Mouse (Mus musculus): ENCODE measurements at regions not wholly inside any gene's neighbourhood (a gene's known extent, or its start where the extent isn't known, plus 50 kb on each side); places are given as distances from the start of the nearest gene placed in this dataset.

DNA sequence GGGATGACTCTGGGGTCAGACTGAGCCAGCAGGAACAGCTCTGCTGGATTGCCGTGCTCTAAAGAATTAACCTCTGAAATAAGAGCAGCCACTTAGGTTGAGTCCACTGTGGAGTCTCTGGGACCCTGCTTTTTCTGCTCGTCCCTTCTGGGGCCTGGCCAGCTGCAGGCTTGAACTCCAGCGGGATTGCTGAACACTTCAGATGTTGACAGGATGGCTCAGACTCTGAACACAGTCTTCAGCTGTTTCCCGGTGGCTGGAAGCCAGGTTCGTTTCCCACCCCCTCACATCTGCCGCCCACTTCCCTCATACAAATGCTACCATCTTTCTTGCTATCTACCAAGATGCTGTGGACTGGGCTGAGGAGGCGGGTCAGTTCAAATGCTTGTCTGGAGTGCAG is 262.5 kb downstream of the Ajap1 start:
- ATAC-seq (ENCODE audit: low FRiP score) (no peak), DNase-seq (ENCODE audit: low spot score) (no peak)
- WGBS: 39% methylated on average over 7 of the region's 7 CpGs
- H3K9ac ChIP-seq (ENCODE audit: low read depth, low read length): no peak overlapping the region
- no peaks in the 10 kb centered on the region for H3K9me3 ChIP-seq (ENCODE audit: control insufficient read depth, low read length)
- H3K4me3 ChIP-seq (ENCODE audit: low read depth, low read length): no peak overlapping the region
- H3K4me2 ChIP-seq (replicated peaks; ENCODE audit: low read depth, low read length): no peak overlapping the region
- no peaks in the 10 kb centered on the region for H3K36me3 ChIP-seq (ENCODE audit: control insufficient read depth, insufficient read depth, low read length)
- H3K27me3 ChIP-seq (ENCODE audit: control insufficient read depth, insufficient read depth, low read length): no peaks in the 10 kb centered on the region
- no peaks in the 10 kb centered on the region for H3K4me1 ChIP-seq (replicated peaks; ENCODE audit: control insufficient read depth, insufficient read depth, low read length)
- no peak overlapping the region for H3K27ac ChIP-seq (ENCODE audit: low read depth, low read length)

DNA sequence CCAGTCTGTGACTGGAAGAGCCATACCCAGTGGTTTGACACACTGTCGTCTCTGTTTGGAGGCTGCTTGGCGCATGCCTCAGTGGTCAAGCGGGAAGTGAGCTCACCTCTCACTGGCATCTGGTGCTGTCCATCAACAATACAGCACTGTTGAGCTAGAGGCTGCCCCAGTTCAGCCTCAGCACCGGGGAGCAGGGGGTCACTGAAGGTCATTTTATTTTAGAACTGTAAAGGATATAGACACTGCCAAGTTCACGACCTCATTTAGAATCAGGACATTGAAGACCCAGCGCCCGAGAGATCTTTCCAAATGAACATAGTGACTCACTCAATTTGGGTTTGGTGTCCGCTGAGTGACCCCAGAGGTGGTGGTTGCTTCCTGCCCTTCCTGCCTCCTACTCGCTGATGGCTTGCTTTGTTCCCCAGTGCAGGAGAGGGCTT is 265.1 kb downstream of the Ajap1 start:
- WGBS: 73% methylated on average over 9 of the region's 9 CpGs
- Histone ChIP-seq H3K9ac (ENCODE audit: low read depth, low read length) (no peak overlapping the region), H3K27ac (ENCODE audit: low read depth, low read length) (no peak overlapping the region), H3K4me3 (ENCODE audit: low read depth, low read length) (no peak overlapping the region), H3K9me3 (ENCODE audit: control insufficient read depth, low read length) (no peaks in the 10 kb centered on the region), H3K4me1 (replicated peaks; ENCODE audit: control insufficient read depth, insufficient read depth, low read length) (no peaks in the 10 kb centered on the region), H3K4me2 (replicated peaks; ENCODE audit: low read depth, low read length) (no peak overlapping the region), H3K36me3 (ENCODE audit: control insufficient read depth, insufficient read depth, low read length) (no peaks in the 10 kb centered on the region), H3K27me3 (ENCODE audit: control insufficient read depth, insufficient read depth, low read length) (no peaks in the 10 kb centered on the region)
- DNase-seq (ENCODE audit: low spot score): no peak
- no peak for ATAC-seq (ENCODE audit: low FRiP score)

DNA sequence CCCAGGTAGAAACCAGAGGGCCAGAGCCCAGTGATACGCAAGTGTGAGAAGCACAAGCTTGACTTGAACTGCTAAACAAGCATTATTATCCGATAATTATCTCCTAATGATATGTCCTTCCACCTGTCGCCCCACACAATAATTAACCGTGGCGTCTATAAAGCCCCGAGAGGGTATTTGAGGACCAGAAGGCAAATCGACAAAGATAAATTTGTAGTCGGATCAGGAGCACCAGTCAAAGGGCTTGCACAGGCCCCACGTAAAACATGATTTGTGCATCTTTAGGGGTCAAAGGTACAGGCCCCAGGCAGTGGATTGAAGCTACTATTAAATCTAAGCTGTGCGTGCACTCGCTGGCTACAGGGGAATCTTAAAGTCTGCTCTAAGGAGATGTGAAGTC is 270.5 kb downstream of the Ajap1 start:
- ATAC-seq (ENCODE audit: low FRiP score): no peak
- H3K9ac ChIP-seq (ENCODE audit: low read depth, low read length): no peak overlapping the region
- no peak overlapping the region for H3K4me2 ChIP-seq (replicated peaks; ENCODE audit: low read depth, low read length)
- DNase-seq (ENCODE audit: low spot score): peak; percentile 21
- no peaks in the 10 kb centered on the region for H3K4me1 ChIP-seq (replicated peaks; ENCODE audit: control insufficient read depth, insufficient read depth, low read length)
- no peaks in the 10 kb centered on the region for H3K27me3 ChIP-seq (ENCODE audit: control insufficient read depth, insufficient read depth, low read length)
- 56% methylated on average over 11 of the region's 11 CpGs for WGBS
- no peaks in the 10 kb centered on the region for H3K36me3 ChIP-seq (ENCODE audit: control insufficient read depth, insufficient read depth, low read length)
- no peak overlapping the region for H3K27ac ChIP-seq (ENCODE audit: low read depth, low read length)
- no peak overlapping the region for H3K4me3 ChIP-seq (ENCODE audit: low read depth, low read length)
- no peaks in the 10 kb centered on the region for H3K9me3 ChIP-seq (ENCODE audit: control insufficient read depth, low read length)

DNA sequence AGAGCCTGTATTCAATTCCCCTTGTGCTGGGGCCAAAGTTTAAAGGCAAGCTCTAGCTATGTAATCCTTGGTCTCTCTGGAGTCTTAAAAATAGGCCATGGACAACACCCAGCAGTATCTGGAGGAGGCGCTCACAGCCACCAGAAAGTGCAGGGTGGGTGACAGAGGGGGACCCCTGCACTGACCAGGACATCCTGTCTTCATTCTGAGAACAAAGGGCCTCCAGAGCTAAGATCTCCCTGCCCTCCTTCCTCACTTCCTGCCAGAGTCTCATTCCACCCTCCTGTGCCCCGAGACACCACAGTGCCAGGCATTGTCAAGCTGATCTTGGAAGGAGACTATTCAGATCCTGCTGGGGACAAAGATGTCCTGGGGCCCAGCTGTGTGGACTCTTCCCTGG is 273.8 kb downstream of the Ajap1 start:
- no peak overlapping the region for H3K27ac ChIP-seq (ENCODE audit: low read depth, low read length)
- WGBS: 44% methylated on average over 2 of the region's 2 CpGs
- no peak overlapping the region for H3K9ac ChIP-seq (ENCODE audit: low read depth, low read length)
- H3K4me3 ChIP-seq (ENCODE audit: low read depth, low read length): no peak overlapping the region
- ATAC-seq (ENCODE audit: low FRiP score) (no peak), DNase-seq (ENCODE audit: low spot score) (no peak)
- H3K9me3 ChIP-seq (ENCODE audit: control insufficient read depth, low read length): no peaks in the 10 kb centered on the region
- H3K4me1 ChIP-seq (replicated peaks; ENCODE audit: control insufficient read depth, insufficient read depth, low read length): 0 out of 2 replicates have a peak, but pooled peaks cover 3% of the 10 kb centered on the region
- no peaks in the 10 kb centered on the region for H3K27me3 ChIP-seq (ENCODE audit: control insufficient read depth, insufficient read depth, low read length)
- H3K4me2 ChIP-seq (replicated peaks; ENCODE audit: low read depth, low read length): no peak overlapping the region
- H3K36me3 ChIP-seq (ENCODE audit: control insufficient read depth, insufficient read depth, low read length): no peaks in the 10 kb centered on the region

DNA sequence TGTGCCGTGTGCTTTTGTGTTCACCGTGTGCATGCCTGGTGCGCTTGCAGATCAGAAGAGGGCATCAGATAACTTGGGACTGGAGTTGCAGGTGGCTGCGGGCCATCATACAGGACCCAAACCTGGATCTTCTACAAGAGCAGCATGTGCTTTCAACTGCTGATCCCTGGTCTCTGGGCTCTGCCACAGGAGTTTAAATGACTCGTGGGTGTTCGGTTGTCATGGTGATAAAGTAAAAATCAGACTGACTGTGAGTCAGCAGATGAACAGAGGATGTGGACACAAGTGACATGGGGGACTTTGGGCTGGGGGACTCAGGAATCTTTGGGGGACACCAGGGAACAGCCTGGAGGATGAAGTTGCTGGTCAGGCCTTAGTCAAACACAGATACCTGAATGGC is 274.4 kb downstream of the Ajap1 start:
- Histone ChIP-seq H3K4me1 (replicated peaks; ENCODE audit: control insufficient read depth, insufficient read depth, low read length) (0 out of 2 replicates have a peak, but pooled peaks cover 3% of the 10 kb centered on the region), H3K27ac (ENCODE audit: low read depth, low read length) (no peak overlapping the region), H3K9me3 (ENCODE audit: control insufficient read depth, low read length) (no peaks in the 10 kb centered on the region), H3K36me3 (ENCODE audit: control insufficient read depth, insufficient read depth, low read length) (no peaks in the 10 kb centered on the region), H3K9ac (ENCODE audit: low read depth, low read length) (no peak overlapping the region), H3K27me3 (ENCODE audit: control insufficient read depth, insufficient read depth, low read length) (no peaks in the 10 kb centered on the region), H3K4me3 (ENCODE audit: low read depth, low read length) (no peak overlapping the region), H3K4me2 (replicated peaks; ENCODE audit: low read depth, low read length) (no peak overlapping the region)
- DNase-seq (ENCODE audit: low spot score): no peak
- 76% methylated on average over 6 of the region's 6 CpGs for WGBS
- no peak for ATAC-seq (ENCODE audit: low FRiP score)

DNA sequence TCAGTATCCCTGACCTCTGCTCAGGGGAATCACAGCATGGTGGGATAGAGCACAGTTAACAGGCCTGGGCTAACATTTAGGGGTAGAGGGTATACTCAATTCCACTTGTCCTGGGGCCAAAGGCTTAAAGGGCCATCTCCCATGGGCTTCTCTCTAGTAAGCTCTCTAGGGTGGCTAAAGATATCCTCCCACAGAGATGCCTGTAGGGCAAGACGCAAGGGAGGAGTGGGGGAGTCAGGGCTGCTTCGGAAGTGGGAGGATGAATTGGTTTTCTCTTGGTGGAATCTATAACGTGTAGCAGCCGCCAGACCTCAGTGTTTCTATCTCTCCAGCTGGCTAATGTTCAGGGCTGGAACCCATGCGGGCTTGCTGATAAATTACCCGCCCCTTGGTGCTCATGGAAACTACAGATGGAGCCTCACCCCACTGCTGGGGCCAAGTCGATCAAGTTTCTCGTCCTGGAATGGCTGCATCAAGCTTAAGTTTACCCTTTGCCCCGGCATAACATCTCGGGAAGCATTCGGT is 275.0 kb downstream of the Ajap1 start:
- H3K4me2 ChIP-seq (replicated peaks; ENCODE audit: low read depth, low read length): no peak overlapping the region
- WGBS: 59% methylated on average over 11 of the region's 11 CpGs
- no peak for ATAC-seq (ENCODE audit: low FRiP score)
- no peaks in the 10 kb centered on the region for H3K27me3 ChIP-seq (ENCODE audit: control insufficient read depth, insufficient read depth, low read length)
- H3K9me3 ChIP-seq (ENCODE audit: control insufficient read depth, low read length): no peaks in the 10 kb centered on the region
- H3K9ac ChIP-seq (ENCODE audit: low read depth, low read length): no peak overlapping the region
- no peak for DNase-seq (ENCODE audit: low spot score)
- H3K27ac ChIP-seq (ENCODE audit: low read depth, low read length): no peak overlapping the region
- no peak overlapping the region for H3K4me3 ChIP-seq (ENCODE audit: low read depth, low read length)
- H3K36me3 ChIP-seq (ENCODE audit: control insufficient read depth, insufficient read depth, low read length): no peaks in the 10 kb centered on the region
- 0 out of 2 replicates have a peak, but pooled peaks cover 3% of the 10 kb centered on the region for H3K4me1 ChIP-seq (replicated peaks; ENCODE audit: control insufficient read depth, insufficient read depth, low read length)

DNA sequence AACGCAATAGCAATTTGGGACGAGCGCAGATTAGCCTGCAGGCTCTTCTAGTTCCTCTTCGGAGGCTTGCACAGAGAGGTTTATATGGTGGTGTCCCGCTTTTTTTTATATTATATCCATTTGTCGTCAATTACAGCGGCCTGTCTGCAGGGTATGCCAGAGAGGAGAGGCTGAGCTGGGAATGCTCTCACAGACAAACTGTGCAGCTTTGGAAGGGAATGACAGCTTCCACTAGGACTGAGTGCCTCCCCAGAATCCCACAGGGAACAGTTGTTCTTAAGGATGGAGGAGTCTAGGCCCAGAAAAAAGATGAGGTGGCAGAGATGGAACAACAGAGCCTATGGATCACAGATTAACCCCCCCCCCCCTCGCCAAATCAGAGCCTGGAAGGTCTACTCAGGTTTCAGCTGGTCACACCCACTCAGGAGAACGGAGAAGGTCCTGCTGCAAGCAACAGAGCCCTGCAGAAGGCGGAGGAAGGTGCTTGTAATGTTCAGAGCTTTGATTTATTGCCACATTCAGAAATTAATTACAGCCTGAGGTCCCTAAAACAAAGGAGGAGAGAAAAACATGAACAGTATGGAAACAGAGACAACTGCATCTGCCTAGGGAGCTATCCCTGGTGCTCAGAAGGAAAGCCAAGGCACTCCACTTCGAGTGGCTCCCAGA is 275.7 kb downstream of the Ajap1 start:
- ATAC-seq (ENCODE audit: low FRiP score): no peak
- Histone ChIP-seq H3K36me3 (ENCODE audit: control insufficient read depth, insufficient read depth, low read length) (no peaks in the 10 kb centered on the region), H3K4me2 (replicated peaks; ENCODE audit: low read depth, low read length) (no peak overlapping the region), H3K27ac (ENCODE audit: low read depth, low read length) (no peak overlapping the region), H3K9ac (ENCODE audit: low read depth, low read length) (no peak overlapping the region), H3K4me1 (replicated peaks; ENCODE audit: control insufficient read depth, insufficient read depth, low read length) (0 out of 2 replicates have a peak, but pooled peaks cover 3% of the 10 kb centered on the region), H3K27me3 (ENCODE audit: control insufficient read depth, insufficient read depth, low read length) (no peaks in the 10 kb centered on the region), H3K9me3 (ENCODE audit: control insufficient read depth, low read length) (no peaks in the 10 kb centered on the region), H3K4me3 (ENCODE audit: low read depth, low read length) (no peak overlapping the region)
- 66% methylated on average over 11 of the region's 11 CpGs for WGBS
- no peak for DNase-seq (ENCODE audit: low spot score)

DNA sequence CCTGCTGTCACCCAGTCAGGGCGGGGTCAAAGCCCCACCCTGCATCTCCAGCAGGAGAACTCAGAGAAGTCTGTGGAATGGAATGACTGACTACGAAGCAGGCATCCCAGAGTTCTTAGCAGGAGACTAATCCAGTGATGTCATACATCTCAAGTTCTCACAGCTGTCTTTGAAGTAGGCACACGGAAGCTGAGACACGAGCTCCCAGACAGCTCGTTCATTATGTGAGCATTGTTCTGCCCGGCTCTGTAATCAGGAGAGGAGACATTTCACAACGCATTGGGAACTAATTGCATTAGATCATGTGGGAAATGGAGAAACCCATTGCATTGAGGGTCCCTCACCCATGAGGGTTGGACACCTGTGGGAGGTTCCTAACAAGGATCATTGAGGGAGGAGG is 277.8 kb downstream of the Ajap1 start:
- no peak for DNase-seq (ENCODE audit: low spot score)
- no peak overlapping the region for H3K9ac ChIP-seq (ENCODE audit: low read depth, low read length)
- H3K27ac ChIP-seq (ENCODE audit: low read depth, low read length): no peak overlapping the region
- no peaks in the 10 kb centered on the region for H3K36me3 ChIP-seq (ENCODE audit: control insufficient read depth, insufficient read depth, low read length)
- no peak for ATAC-seq (ENCODE audit: low FRiP score)
- no peaks in the 10 kb centered on the region for H3K9me3 ChIP-seq (ENCODE audit: control insufficient read depth, low read length)
- H3K4me2 ChIP-seq (replicated peaks; ENCODE audit: low read depth, low read length): no peak overlapping the region
- WGBS: 57% methylated on average over 7 of the region's 7 CpGs
- H3K4me3 ChIP-seq (ENCODE audit: low read depth, low read length): no peak overlapping the region
- 0 out of 2 replicates have a peak, but pooled peaks cover 3% of the 10 kb centered on the region for H3K4me1 ChIP-seq (replicated peaks; ENCODE audit: control insufficient read depth, insufficient read depth, low read length)
- no peaks in the 10 kb centered on the region for H3K27me3 ChIP-seq (ENCODE audit: control insufficient read depth, insufficient read depth, low read length)
